ENCODE assay signal across 33 mouse cellular contexts in the genomic region with DNA sequence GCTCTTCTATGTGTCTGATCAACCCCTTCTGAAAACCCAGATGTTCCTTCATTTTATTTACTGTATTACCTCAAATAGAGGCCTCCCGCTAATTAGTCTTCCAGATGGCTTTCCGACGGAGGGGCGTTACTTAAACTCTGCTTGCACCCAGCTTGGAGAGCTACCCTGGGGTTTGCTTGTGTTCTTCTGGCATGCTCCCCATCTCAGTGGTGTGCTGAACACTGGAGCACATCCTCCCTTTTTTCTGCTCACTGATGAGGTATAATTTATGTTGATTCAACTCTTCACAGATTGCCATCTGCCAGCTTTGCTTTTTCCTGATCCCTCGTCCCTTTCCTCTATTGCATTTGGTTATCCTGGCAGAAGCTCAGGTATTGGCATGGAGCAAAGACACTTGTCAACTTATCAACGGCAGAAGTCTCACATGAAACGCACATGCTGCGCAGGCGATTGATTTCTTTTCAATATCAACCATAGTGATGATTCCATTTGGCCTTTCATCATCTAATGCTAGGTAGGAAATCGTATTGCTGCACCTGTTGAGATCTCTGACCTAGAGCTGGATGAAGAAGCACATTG. TPM values are rescaled to one million over a fixed set of nuclear protein-coding genes. Genes with fewer than 3 reads are reported as not detected.
A peak's percentile ranks its signal among the peaks of the same experiment; 100 is the strongest.
DNase-seq lines count a peak whose midpoint lies in the region; ATAC-seq and TF ChIP-seq lines count a peak whose summit lies in the region.
"Had no signal": no experiment of that assay in that cellular context is flagged by ENCODE, and none has a peak within 500 bp of the region (broad histone marks: within the 10 kb centered on the region; RNA-seq: fewer than 3 reads in every experiment).

No protein-coding gene starts in this region.

- no peak overlapping the region for H3K9ac ChIP-seq in forebrain, embryonic 16.5 days (replicated peaks; ENCODE audit: low read depth, low read length)
- no peak overlapping the region for H3K9ac ChIP-seq in forebrain, embryonic 11.5 days (ENCODE audit: low read length)
- no peak overlapping the region for H3K9ac ChIP-seq in midbrain, postnatal 0 days (replicated peaks; ENCODE audit: low read length, poor library complexity, severe bottlenecking)
- H3K9ac ChIP-seq in midbrain, embryonic 14.5 days (replicated peaks; ENCODE audit: low read length) = no peak overlapping the region
- H3K9ac ChIP-seq: embryonic facial prominence, embryonic 15.5 days; heart, embryonic 15.5 days; hindbrain, embryonic 12.5 days; intestine, embryonic 15.5 days; limb, embryonic 13.5 days; lung, embryonic 15.5 days; midbrain, embryonic 13.5 days; neural tube, embryonic 15.5 days had no signal

- no peak for ATAC-seq in cerebellum, adult (ENCODE audit: insufficient number of reproducible peaks, low FRiP score, low TSS enrichment)
- ATAC-seq in forebrain, embryonic 16.5 days = peak; percentile 58
- ATAC-seq in forebrain, embryonic 11.5 days (replicated peaks; ENCODE audit: low FRiP score) = no peak
- no peak for ATAC-seq in midbrain, postnatal 0 days (ENCODE audit: low FRiP score)
- ATAC-seq in midbrain, embryonic 14.5 days (ENCODE audit: low FRiP score, low TSS enrichment) = no peak
- ATAC-seq in megakaryocyte-erythroid progenitor cell, adult 5-6 weeks (replicated peaks; ENCODE audit: low FRiP score, low TSS enrichment, poor library complexity, severe bottlenecking) = no peak
- ATAC-seq: hindbrain, postnatal 0 days; intestine, embryonic 15.5 days; midbrain, embryonic 13.5 days; Patski had no signal

- H3K9me3 ChIP-seq in forebrain, embryonic 16.5 days (ENCODE audit: control insufficient read depth, low read length) = no peaks in the 10 kb centered on the region
- H3K9me3 ChIP-seq in forebrain, embryonic 11.5 days (ENCODE audit: control insufficient read depth, low read length) = no peaks in the 10 kb centered on the region
- H3K9me3 ChIP-seq in midbrain, postnatal 0 days (ENCODE audit: low read length) = no peaks in the 10 kb centered on the region
- no peaks in the 10 kb centered on the region for H3K9me3 ChIP-seq in midbrain, embryonic 14.5 days (ENCODE audit: control insufficient read depth, low read length)
- H3K9me3 ChIP-seq: embryonic facial prominence, embryonic 15.5 days; heart, embryonic 10.5 days; heart, embryonic 15.5 days; hindbrain, embryonic 12.5 days; intestine, embryonic 15.5 days; limb, embryonic 13.5 days; lung, embryonic 15.5 days; midbrain, embryonic 13.5 days; neural tube, embryonic 15.5 days had no signal

- no peaks in the 10 kb centered on the region for H3K4me1 ChIP-seq in cerebellum, adult 2 months (ENCODE audit: control insufficient read depth, insufficient read depth, low read length)
- peaks cover 6% of the 10 kb centered on the region; the same call in 1 of the 2 replicates for H3K4me1 ChIP-seq in forebrain, embryonic 16.5 days (replicated peaks; ENCODE audit: control insufficient read depth, insufficient read depth, low read length)
- H3K4me1 ChIP-seq in forebrain, embryonic 11.5 days (replicated peaks; ENCODE audit: control insufficient read depth, insufficient read depth, low read length) = no peaks in the 10 kb centered on the region
- H3K4me1 ChIP-seq in midbrain, postnatal 0 days (ENCODE audit: insufficient read depth, low read length) = no peaks in the 10 kb centered on the region; the same call in 1 of the 2 replicates
- H3K4me1 ChIP-seq in midbrain, embryonic 14.5 days (ENCODE audit: control insufficient read depth, insufficient read depth, low read length) = no peaks in the 10 kb centered on the region
- H3K4me1 ChIP-seq: embryonic facial prominence, embryonic 15.5 days; heart, embryonic 10.5 days; heart, embryonic 15.5 days; hindbrain, embryonic 12.5 days; intestine, embryonic 15.5 days; lung, embryonic 15.5 days; megakaryocyte, embryonic 14.5 days had no signal

- H3K4me3 ChIP-seq in cerebellum, adult 2 months (replicated peaks; ENCODE audit: insufficient read depth, low read depth, low read length) = no peak overlapping the region
- no peak overlapping the region for H3K4me3 ChIP-seq in forebrain, embryonic 16.5 days (replicated peaks; ENCODE audit: low read length)
- no peak overlapping the region for H3K4me3 ChIP-seq in forebrain, embryonic 11.5 days (ENCODE audit: low read depth, low read length)
- no peak overlapping the region for H3K4me3 ChIP-seq in midbrain, postnatal 0 days (ENCODE audit: low read depth, low read length)
- no peak overlapping the region for H3K4me3 ChIP-seq in midbrain, embryonic 14.5 days (replicated peaks; ENCODE audit: low read depth, low read length)
- H3K4me3 ChIP-seq: embryonic facial prominence, embryonic 15.5 days; heart, embryonic 10.5 days; heart, embryonic 15.5 days; hindbrain, embryonic 12.5 days; intestine, embryonic 15.5 days; limb, embryonic 13.5 days; lung, embryonic 15.5 days; megakaryocyte, embryonic 14.5 days; midbrain, embryonic 13.5 days; neural tube, embryonic 15.5 days had no signal

- no peak overlapping the region for H3K27ac ChIP-seq in cerebellum, adult 2 months (ENCODE audit: insufficient read depth, low read length)
- H3K27ac ChIP-seq in forebrain, embryonic 16.5 days (ENCODE audit: low read length) = no peak overlapping the region
- no peak overlapping the region for H3K27ac ChIP-seq in forebrain, embryonic 11.5 days (ENCODE audit: low read depth, low read length)
- H3K27ac ChIP-seq in midbrain, postnatal 0 days (ENCODE audit: low read depth, low read length) = no peak overlapping the region
- H3K27ac ChIP-seq in midbrain, embryonic 14.5 days (replicated peaks; ENCODE audit: low read depth, low read length) = no peak overlapping the region
- H3K27ac ChIP-seq: embryonic facial prominence, embryonic 15.5 days; heart, embryonic 10.5 days; heart, embryonic 15.5 days; hindbrain, embryonic 12.5 days; hindbrain, postnatal 0 days; intestine, embryonic 15.5 days; limb, embryonic 13.5 days; lung, embryonic 15.5 days; midbrain, embryonic 13.5 days; neural tube, embryonic 15.5 days had no signal

- peak; percentile 18 to 20 for DNase-seq in cerebellum, adult 2 months
- no peak for DNase-seq in forebrain, embryonic 11.5 days (ENCODE audit: low spot score)
- peak; percentile 35 for DNase-seq in midbrain, postnatal 0 days (ENCODE audit: low spot score)
- DNase-seq in midbrain, embryonic 14.5 days = no peak
- DNase-seq: adrenal gland, postnatal 10 days; gastrocnemius, postnatal 25 days; heart, adult 11 months; heart, postnatal 36 days; kidney, adult 2 months; kidney, postnatal 36 days; lung, postnatal 36 days; right cerebral cortex, postnatal 14 days; thymus, postnatal 4 days had no signal

- no peak for TF ChIP-seq POLR2A in cerebellum, adult 2 months (IDR thresholded peaks at IDR 0.05; ENCODE audit: borderline replicate concordance, insufficient read depth, low read length)

- TF ChIP-seq CTCF in cerebellum, adult 2 months (IDR thresholded peaks at IDR 0.05; ENCODE audit: borderline replicate concordance, insufficient read depth, low read depth, low read length) = no peak
- TF ChIP-seq CTCF in midbrain, postnatal 0 days (IDR thresholded peaks at IDR 0.05) = no peak

- no peaks in the 10 kb centered on the region for H3K36me3 ChIP-seq in forebrain, embryonic 16.5 days (ENCODE audit: control insufficient read depth, insufficient read depth)
- no peaks in the 10 kb centered on the region for H3K36me3 ChIP-seq in forebrain, embryonic 11.5 days (ENCODE audit: control insufficient read depth, insufficient read depth, low read length)
- no peaks in the 10 kb centered on the region for H3K36me3 ChIP-seq in midbrain, postnatal 0 days (ENCODE audit: insufficient read depth, low read length)
- H3K36me3 ChIP-seq in midbrain, embryonic 14.5 days (ENCODE audit: control insufficient read depth, insufficient read depth, low read length) = no peaks in the 10 kb centered on the region
- H3K36me3 ChIP-seq: embryonic facial prominence, embryonic 15.5 days; heart, embryonic 10.5 days; heart, embryonic 15.5 days; hindbrain, embryonic 12.5 days; intestine, embryonic 15.5 days; limb, embryonic 13.5 days; lung, embryonic 15.5 days; midbrain, embryonic 13.5 days; neural tube, embryonic 15.5 days had no signal

- no peaks in the 10 kb centered on the region for H3K27me3 ChIP-seq in cerebellum, adult 2 months (ENCODE audit: control insufficient read depth, insufficient read depth, low read length)
- H3K27me3 ChIP-seq in forebrain, embryonic 16.5 days (replicated peaks; ENCODE audit: control insufficient read depth, insufficient read depth, low read length) = no peaks in the 10 kb centered on the region
- no peaks in the 10 kb centered on the region for H3K27me3 ChIP-seq in forebrain, embryonic 11.5 days (ENCODE audit: control insufficient read depth, insufficient read depth, low read length)
- H3K27me3 ChIP-seq in midbrain, postnatal 0 days (ENCODE audit: insufficient read depth, low read length) = no peaks in the 10 kb centered on the region
- no peaks in the 10 kb centered on the region for H3K27me3 ChIP-seq in midbrain, embryonic 14.5 days (ENCODE audit: control insufficient read depth, insufficient read depth, low read length)
- H3K27me3 ChIP-seq: embryonic facial prominence, embryonic 15.5 days; heart, embryonic 15.5 days; hindbrain, embryonic 12.5 days; intestine, embryonic 15.5 days; limb, embryonic 13.5 days; lung, embryonic 15.5 days; megakaryocyte, embryonic 14.5 days; midbrain, embryonic 13.5 days; neural tube, embryonic 15.5 days had no signal

- H3K4me2 ChIP-seq in forebrain, embryonic 16.5 days (ENCODE audit: low read length) = no peak overlapping the region
- H3K4me2 ChIP-seq in forebrain, embryonic 11.5 days (ENCODE audit: low read depth, low read length, severe bottlenecking) = no peak overlapping the region
- H3K4me2 ChIP-seq in midbrain, postnatal 0 days (ENCODE audit: low read depth, low read length, poor library complexity, severe bottlenecking) = no peak overlapping the region
- H3K4me2 ChIP-seq in midbrain, embryonic 14.5 days (ENCODE audit: low read length) = no peak overlapping the region
- H3K4me2 ChIP-seq: embryonic facial prominence, embryonic 15.5 days; heart, embryonic 15.5 days; hindbrain, embryonic 12.5 days; intestine, embryonic 15.5 days; limb, embryonic 13.5 days; liver, embryonic 11.5 days; lung, embryonic 15.5 days; midbrain, embryonic 13.5 days; neural tube, embryonic 15.5 days had no signal

- WGBS in cerebellum, adult 2 months = 39% methylated on average over 10 of the region's 10 CpGs
- 61% methylated on average over 10 of the region's 10 CpGs for WGBS in forebrain, embryonic 16.5 days
- WGBS in forebrain, embryonic 11.5 days = 85% methylated on average over 10 of the region's 10 CpGs
- 83% methylated on average over 10 of the region's 10 CpGs for whole genome bisulfite sequencing in midbrain, postnatal 0 days
- 91% methylated on average over 10 of the region's 10 CpGs for WGBS in midbrain, embryonic 14.5 days

RNA-seq across cellular contexts. Expression of gene Tmem200c, which starts 49.6 kb away (rescaled TPM):
- 4.1 and 5.1 TPM in 2 replicates for polyA plus RNA-seq in cerebellum, adult 2 months (2012; rRNA removed)
- 2.1 and 2.4 TPM in 2 replicates for polyA plus RNA-seq in forebrain, embryonic 16.5 days (2015; fragmentation: Nextera tagmentation; extraction: Ambion mirVana)
- polyA plus RNA-seq in forebrain, embryonic 11.5 days (2014; fragmentation: Nextera tagmentation; extraction: Ambion mirVana) = 3.7 and 3.8 TPM in 2 replicates
- total RNA-seq in midbrain, postnatal 0 days (2014; rRNA removed) = 13.2 and 14.8 TPM in 2 replicates
- polyA plus RNA-seq in midbrain, postnatal 0 days (2015; fragmentation: Nextera tagmentation; extraction: Ambion mirVana) = 1.8 and 1.9 TPM in 2 replicates
- polyA plus RNA-seq in midbrain, embryonic 14.5 days (2014; fragmentation: Nextera tagmentation; extraction: Ambion mirVana) = 4.0 and 4.2 TPM in 2 replicates
- not detected in 2 replicates for total RNA-seq in megakaryocyte-erythroid progenitor cell, adult 5-6 weeks (2014; fragmentation: Nextera tagmentation)
- not detected in 2 replicates for total RNA-seq in megakaryocyte-erythroid progenitor cell, adult 5-6 weeks (2017)
- total RNA-seq: common myeloid progenitor, adult 5-6 weeks; heart, postnatal 36 days; MEL had no signal
- polyA plus RNA-seq: liver, embryonic 16.5 days; thymus, postnatal 0 days had no signal

Comparison
In these comparisons a context has a peak if more than half of its experiments do, and no peak if none do; other contexts are left out.
1. DNase-seq: peak in cerebellum, adult 2 months (2 of 2) and midbrain, postnatal 0 days (single experiment); none in forebrain, embryonic 11.5 days (single experiment) and midbrain, embryonic 14.5 days (single experiment).